Mouse (Mus musculus): Measurements from ENCODE around the gene Pde4d. TPM values are rescaled to one million over a fixed set of nuclear protein-coding genes. Genes with fewer than 3 reads are reported as not detected.
A peak's percentile ranks its signal among the peaks of the same experiment; 100 is the strongest.

Pde4d gene
- polyA plus RNA-seq, 1 experiment from 2014 or later, result 14.6 TPM

- no peak overlapping the region for H3K9ac ChIP-seq (replicated peaks; ENCODE audit: low read length)
- WGBS, result 87% methylated on average over 8 of the region's 8 CpGs
Measured at GRCm38 (mm10) chr13:109680229-109680628, 1230.5 kb downstream of the Pde4d start.

GRCm38 (mm10) chr13:109681699-109682293 lies 1232.0 kb downstream of the Pde4d start:
- no peak overlapping the region for H3K4me3 ChIP-seq (ENCODE audit: low read depth, low read length)
- 87% methylated on average over 4 of the region's 4 CpGs for WGBS
- no peak overlapping the region for H3K27ac ChIP-seq (replicated peaks; ENCODE audit: low read depth, low read length)
- no peak for DNase-seq (ENCODE audit: low spot score)
- no peaks in the 10 kb centered on the region for H3K27me3 ChIP-seq (ENCODE audit: control insufficient read depth, insufficient read depth, low read length)
- no peaks in the 10 kb centered on the region for H3K36me3 ChIP-seq (replicated peaks; ENCODE audit: control insufficient read depth, insufficient read depth, low read depth, low read length)
- no peaks in the 10 kb centered on the region for H3K4me1 ChIP-seq (ENCODE audit: control insufficient read depth, insufficient read depth, low read length)
- H3K9ac ChIP-seq (replicated peaks; ENCODE audit: low read length), result no peak overlapping the region
- H3K4me2 ChIP-seq (ENCODE audit: low read depth, low read length), result no peak overlapping the region
- no peaks in the 10 kb centered on the region for H3K9me3 ChIP-seq (replicated peaks; ENCODE audit: control insufficient read depth, low read length)
- ATAC-seq (replicated peaks; ENCODE audit: insufficient number of reproducible peaks, low FRiP score, low TSS enrichment, low read depth), result no peak

More at GRCm38 (mm10) chr13:109680229-109680628, 1230.5 kb downstream of the Pde4d start:
- Histone ChIP-seq H3K27me3 (ENCODE audit: control insufficient read depth, insufficient read depth, low read length) (no peaks in the 10 kb centered on the region), H3K4me1 (ENCODE audit: control insufficient read depth, insufficient read depth, low read length) (no peaks in the 10 kb centered on the region), H3K9me3 (replicated peaks; ENCODE audit: control insufficient read depth, low read length) (no peaks in the 10 kb centered on the region), H3K27ac (replicated peaks; ENCODE audit: low read depth, low read length) (no peak overlapping the region), H3K4me3 (ENCODE audit: low read depth, low read length) (no peak overlapping the region), H3K4me2 (ENCODE audit: low read depth, low read length) (no peak overlapping the region), H3K36me3 (replicated peaks; ENCODE audit: control insufficient read depth, insufficient read depth, low read depth, low read length) (no peaks in the 10 kb centered on the region)
- DNase-seq (ENCODE audit: low spot score) (no peak), ATAC-seq (replicated peaks; ENCODE audit: insufficient number of reproducible peaks, low FRiP score, low TSS enrichment, low read depth) (no peak)

GRCm38 (mm10) chr13:109683001-109683400 lies 1233.3 kb downstream of the Pde4d start:
- ATAC-seq (replicated peaks; ENCODE audit: insufficient number of reproducible peaks, low FRiP score, low TSS enrichment, low read depth) (no peak), DNase-seq (ENCODE audit: low spot score) (no peak)
- Histone ChIP-seq H3K9ac (replicated peaks; ENCODE audit: low read length) (no peak overlapping the region), H3K36me3 (replicated peaks; ENCODE audit: control insufficient read depth, insufficient read depth, low read depth, low read length) (no peaks in the 10 kb centered on the region), H3K27me3 (ENCODE audit: control insufficient read depth, insufficient read depth, low read length) (no peaks in the 10 kb centered on the region), H3K4me1 (ENCODE audit: control insufficient read depth, insufficient read depth, low read length) (no peaks in the 10 kb centered on the region), H3K4me3 (ENCODE audit: low read depth, low read length) (no peak overlapping the region), H3K9me3 (replicated peaks; ENCODE audit: control insufficient read depth, low read length) (no peaks in the 10 kb centered on the region), H3K27ac (replicated peaks; ENCODE audit: low read depth, low read length) (no peak overlapping the region), H3K4me2 (ENCODE audit: low read depth, low read length) (no peak overlapping the region)
- WGBS, result 80% methylated on average over 10 of the region's 10 CpGs

- no peaks in the 10 kb centered on the region for H3K27me3 ChIP-seq (ENCODE audit: control insufficient read depth, insufficient read depth, low read length)
- 19% methylated on average over 3 of the region's 3 CpGs for WGBS
- ATAC-seq (replicated peaks; ENCODE audit: insufficient number of reproducible peaks, low FRiP score, low TSS enrichment, low read depth) (no peak), DNase-seq (ENCODE audit: low spot score) (no peak)
- H3K9ac ChIP-seq (replicated peaks; ENCODE audit: low read length), result no peak overlapping the region
- no peak overlapping the region for H3K27ac ChIP-seq (replicated peaks; ENCODE audit: low read depth, low read length)
- H3K36me3 ChIP-seq (replicated peaks; ENCODE audit: control insufficient read depth, insufficient read depth, low read depth, low read length), result no peaks in the 10 kb centered on the region
- no peaks in the 10 kb centered on the region for H3K4me1 ChIP-seq (ENCODE audit: control insufficient read depth, insufficient read depth, low read length)
- peak overlapping the region; percentile 78 for H3K4me2 ChIP-seq (ENCODE audit: low read depth, low read length)
- H3K4me3 ChIP-seq (ENCODE audit: low read depth, low read length), result peak overlapping the region; percentile 42; the same call in 1 of the 2 replicates
- no peaks in the 10 kb centered on the region for H3K9me3 ChIP-seq (replicated peaks; ENCODE audit: control insufficient read depth, low read length)
Measured at GRCm38 (mm10) chr13:109684985-109685295, 1235.2 kb downstream of the Pde4d start.

- WGBS, result under 1% methylated on average over 29 of the region's 29 CpGs
- Histone ChIP-seq H3K27ac (replicated peaks; ENCODE audit: low read depth, low read length) (0 out of 2 replicates have a peak overlapping the region, but pooled peaks have one; percentile 8), H3K4me2 (ENCODE audit: low read depth, low read length) (peak overlapping the region; percentile 78), H3K4me1 (ENCODE audit: control insufficient read depth, insufficient read depth, low read length) (no peaks in the 10 kb centered on the region), H3K36me3 (replicated peaks; ENCODE audit: control insufficient read depth, insufficient read depth, low read depth, low read length) (no peaks in the 10 kb centered on the region), H3K4me3 (ENCODE audit: low read depth, low read length) (peak overlapping the region; percentile 42), H3K9ac (replicated peaks; ENCODE audit: low read length) (peak overlapping the region; percentile 58), H3K27me3 (ENCODE audit: control insufficient read depth, insufficient read depth, low read length) (no peaks in the 10 kb centered on the region), H3K9me3 (replicated peaks; ENCODE audit: control insufficient read depth, low read length) (no peaks in the 10 kb centered on the region)
- DNase-seq (ENCODE audit: low spot score), result peak; percentile 44
- ATAC-seq (replicated peaks; ENCODE audit: insufficient number of reproducible peaks, low FRiP score, low TSS enrichment, low read depth), result peak; percentile 62
Measured at GRCm38 (mm10) chr13:109685296-109686115, 1235.8 kb downstream of the Pde4d start.

GRCm38 (mm10) chr13:109686116-109686876 lies 1236.5 kb downstream of the Pde4d start:
- DNase-seq (ENCODE audit: low spot score), result no peak
- WGBS, result 38% methylated on average over 4 of the region's 4 CpGs
- Histone ChIP-seq H3K4me2 (ENCODE audit: low read depth, low read length) (peak overlapping the region; percentile 78; the same call in 1 of the 2 replicates), H3K9me3 (replicated peaks; ENCODE audit: control insufficient read depth, low read length) (no peaks in the 10 kb centered on the region), H3K9ac (replicated peaks; ENCODE audit: low read length) (peak overlapping the region; percentile 58; the same call in 1 of the 2 replicates), H3K36me3 (replicated peaks; ENCODE audit: control insufficient read depth, insufficient read depth, low read depth, low read length) (no peaks in the 10 kb centered on the region), H3K27ac (replicated peaks; ENCODE audit: low read depth, low read length) (no peak overlapping the region), H3K4me1 (ENCODE audit: control insufficient read depth, insufficient read depth, low read length) (no peaks in the 10 kb centered on the region), H3K27me3 (ENCODE audit: control insufficient read depth, insufficient read depth, low read length) (no peaks in the 10 kb centered on the region), H3K4me3 (ENCODE audit: low read depth, low read length) (peak overlapping the region; percentile 42)
- ATAC-seq (replicated peaks; ENCODE audit: insufficient number of reproducible peaks, low FRiP score, low TSS enrichment, low read depth), result no peak

- no peak overlapping the region for H3K9ac ChIP-seq (replicated peaks; ENCODE audit: low read length)
- H3K27me3 ChIP-seq (ENCODE audit: control insufficient read depth, insufficient read depth, low read length), result no peaks in the 10 kb centered on the region
- H3K4me1 ChIP-seq (ENCODE audit: control insufficient read depth, insufficient read depth, low read length), result no peaks in the 10 kb centered on the region
- DNase-seq (ENCODE audit: low spot score), result no peak
- no peaks in the 10 kb centered on the region for H3K36me3 ChIP-seq (replicated peaks; ENCODE audit: control insufficient read depth, insufficient read depth, low read depth, low read length)
- ATAC-seq (replicated peaks; ENCODE audit: insufficient number of reproducible peaks, low FRiP score, low TSS enrichment, low read depth), result no peak
- no peak overlapping the region for H3K4me3 ChIP-seq (ENCODE audit: low read depth, low read length)
- H3K4me2 ChIP-seq (ENCODE audit: low read depth, low read length), result no peak overlapping the region
- no peaks in the 10 kb centered on the region for H3K9me3 ChIP-seq (replicated peaks; ENCODE audit: control insufficient read depth, low read length)
- no peak overlapping the region for H3K27ac ChIP-seq (replicated peaks; ENCODE audit: low read depth, low read length)
- WGBS, result 65% methylated on average over 3 of the region's 3 CpGs
Measured at GRCm38 (mm10) chr13:109686906-109687305, 1237.2 kb downstream of the Pde4d start.

Measured in embryonic facial prominence, embryonic 11.5 days (tissue).